Mouse (Mus musculus) central nervous system, embryonic 11.5 days (tissue): ENCODE data around the gene Ccm2. TPM values are rescaled to one million over a fixed set of nuclear protein-coding genes. Genes with fewer than 3 reads are reported as not detected.

Experiments used
- polyA plus RNA-seq: library from polyadenylated mRNA; depleted of rRNA; stranded (reverse); fragments of >200 nt; gene quantifications from 2 replicates; pipeline ENCODE4 v1.2.3, GENCODE M21; 2012; rRNA removed

Gene Ccm2
- polyA plus RNA-seq, result 49.6 and 82.5 TPM in 2 replicates

GRCm38 (mm10) chr11:6546205-6547013 is at the start of gene Ccm2:
Ccm2 (plus strand) TSS chr11:6546887.

GRCm38 (mm10) chr11:6520507-6521173 is 26.0 kb upstream of the Ccm2 start, which contains the start of gene Myo1g:
Myo1g (minus strand) TSS chr11:6520965.

GRCm38 (mm10) chr11:6605491-6606399 is 59.1 kb downstream of the Ccm2 start, which contains the start of gene Nacad:
Nacad (minus strand) TSS chr11:6606053.

GRCm38 (mm10) chr11:6625478-6626387 is 79.0 kb downstream of the Ccm2 start, which contains the start of gene Tbrg4:
Tbrg4 (minus strand) TSS chr11:6626067.

GRCm38 (mm10) chr11:6638537-6638936 is 91.8 kb downstream of the Ccm2 start, which contains the start of gene Wap:
Wap (minus strand) TSS chr11:6638637.

Other genes with a start within 250 kb of the Ccm2 start
- gene Zmiz2, start 157.8 kb upstream of the Ccm2 start, polyA plus RNA-seq, result 42.8 and 57.0 TPM in 2 replicates
- gene Ppia, start 131.4 kb upstream of the Ccm2 start, polyA plus RNA-seq, result 3,603 and 3,967 TPM in 2 replicates
- 491 and 846 TPM in 2 replicates for gene H2afv, start 102.4 kb upstream of the Ccm2 start, polyA plus RNA-seq
- 14.3 and 20.2 TPM in 2 replicates for gene Purb, start 71.0 kb upstream of the Ccm2 start, polyA plus RNA-seq
- gene Myo1g, start 25.9 kb upstream of the Ccm2 start, polyA plus RNA-seq, result 1.1 TPM in 2 replicates
- 34.7 and 73.7 TPM in 2 replicates for gene Nacad, start 59.2 kb downstream of the Ccm2 start, polyA plus RNA-seq
- gene Tbrg4, start 79.2 kb downstream of the Ccm2 start, polyA plus RNA-seq, result 96.0 and 96.3 TPM in 2 replicates
- not detected in 2 replicates for gene Wap, start 91.8 kb downstream of the Ccm2 start, polyA plus RNA-seq
- 3.4 and 7.6 TPM in 2 replicates for gene Ramp3, start 111.6 kb downstream of the Ccm2 start, polyA plus RNA-seq